Mouse (Mus musculus): ENCODE data around the gene Gm20388.

DNA sequence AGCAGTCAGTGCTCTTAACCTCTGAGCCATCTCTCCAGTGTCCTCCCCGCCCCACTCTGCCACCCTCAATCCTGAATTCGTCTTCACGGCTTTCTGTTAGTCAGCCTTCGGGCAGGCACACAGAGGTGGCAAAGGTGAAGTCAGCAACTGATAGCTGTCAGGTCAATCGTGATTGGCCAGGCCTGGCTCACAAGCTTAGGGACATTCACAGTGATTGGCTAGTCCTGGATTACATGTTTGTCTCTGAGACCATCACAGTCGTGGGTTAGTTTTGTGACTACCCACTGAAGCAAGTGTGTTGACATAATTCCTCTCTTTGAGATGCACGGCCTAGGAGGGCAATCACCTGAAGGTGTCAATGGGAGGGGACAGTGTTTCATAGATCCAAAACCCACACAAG lies 3542.7 kb downstream of the Gm20388 start:
- TF ChIP-seq ZNF384 (IDR thresholded peaks at IDR 0.05; ENCODE audit: low read depth, low read length) (no peak), CHD2 (IDR thresholded peaks at IDR 0.05; ENCODE audit: low read depth, low read length) (no peak)
